Mouse (Mus musculus): ENCODE results near the gene Specc1l.
"Not testable (repeated sequence)": the region's sequence is repeated elsewhere in the genome, so short reads cannot be mapped to it uniquely, and the experiment has no call there.

Specc1l gene

GRCm38 (mm10) chr10:75288579-75288978, 76.7 kb downstream of the Specc1l start:
- peak in 1 of 2 experiments; percentile 7 for DNase-seq

GRCm38 (mm10) chr10:75289392-75289791, 77.5 kb downstream of the Specc1l start:
- no peak for DNase-seq

- no peak for DNase-seq
Measured at GRCm38 (mm10) chr10:75290650-75291049, 78.8 kb downstream of the Specc1l start.

GRCm38 (mm10) chr10:75291338-75291737, 79.5 kb downstream of the Specc1l start:
- no peak for DNase-seq

- not testable (repeated sequence) for DNase-seq
Measured at GRCm38 (mm10) chr10:75292206-75292605, 80.3 kb downstream of the Specc1l start.

- DNase-seq: no peak
Measured at GRCm38 (mm10) chr10:75293288-75293687, 81.4 kb downstream of the Specc1l start.

GRCm38 (mm10) chr10:75294362-75294761, 82.5 kb downstream of the Specc1l start:
- no peak for DNase-seq

GRCm38 (mm10) chr10:75294926-75295325, 83.1 kb downstream of the Specc1l start:
- DNase-seq: no peak

- DNase-seq: no peak
Measured at GRCm38 (mm10) chr10:75298608-75299007, 86.7 kb downstream of the Specc1l start.

GRCm38 (mm10) chr10:75299785-75300418, 88.0 kb downstream of the Specc1l start:
- DNase-seq: peak; percentile 73 to 79

- no peak for DNase-seq
Measured at GRCm38 (mm10) chr10:75301195-75301806, 89.4 kb downstream of the Specc1l start.

GRCm38 (mm10) chr10:75301937-75302336, 90.1 kb downstream of the Specc1l start:
- no peak for DNase-seq

- DNase-seq: no peak
Measured at GRCm38 (mm10) chr10:75302536-75302935, 90.7 kb downstream of the Specc1l start.

- no peak for DNase-seq
Measured at GRCm38 (mm10) chr10:75303324-75304048, 91.6 kb downstream of the Specc1l start.

- DNase-seq: no peak
Measured at GRCm38 (mm10) chr10:75304049-75304405, 92.2 kb downstream of the Specc1l start.

- DNase-seq: no peak
Measured at GRCm38 (mm10) chr10:75304413-75304812, 92.5 kb downstream of the Specc1l start.

- DNase-seq: no peak
Measured at GRCm38 (mm10) chr10:75307130-75307529, 95.3 kb downstream of the Specc1l start.

- DNase-seq: no peak
Measured at GRCm38 (mm10) chr10:75312361-75312760, 100.5 kb downstream of the Specc1l start.

- no peak for DNase-seq
Measured at GRCm38 (mm10) chr10:75314190-75314980, 102.5 kb downstream of the Specc1l start.

- no peak for DNase-seq
Measured at GRCm38 (mm10) chr10:75315756-75316155, 103.9 kb downstream of the Specc1l start.

- no peak for DNase-seq
Measured at GRCm38 (mm10) chr10:75316472-75316871, 104.6 kb downstream of the Specc1l start.

GRCm38 (mm10) chr10:75316872-75316907, 104.8 kb downstream of the Specc1l start, which contains the start of gene Adora2a:
Adora2a (plus strand) TSS chr10:75316877.
- DNase-seq: no peak

- peak; percentile 50 to 57 for DNase-seq
Measured at GRCm38 (mm10) chr10:75316908-75317761, 105.3 kb downstream of the Specc1l start.

Measured in lung, adult 18-20 months (tissue).